Mouse (Mus musculus): Measurements from ENCODE around the gene Sox2. TPM values are rescaled to one million over a fixed set of nuclear protein-coding genes. Genes with fewer than 3 reads are reported as not detected.

Sox2 gene
- total and polyA plus RNA-seq, 2 experiments from 2014 or later, result not detected

GRCm38 (mm10) chr3:34654781-34655180, 4.6 kb downstream of the Sox2 start:
- Histone ChIP-seq H3K4me1 (ENCODE audit: control insufficient read depth, insufficient read depth) (0 out of 2 replicates have a peak, but pooled peaks cover 1% of the 10 kb centered on the region), H3K27me3 (ENCODE audit: control insufficient read depth, insufficient read depth, low read length) (peaks cover 94% of the 10 kb centered on the region), H3K9ac (replicated peaks; ENCODE audit: low read depth, low read length) (no peak overlapping the region), H3K36me3 (replicated peaks; ENCODE audit: control insufficient read depth, insufficient read depth, low read length) (no peaks in the 10 kb centered on the region), H3K27ac (ENCODE audit: low read depth) (no peak overlapping the region), H3K9me3 (replicated peaks; ENCODE audit: control insufficient read depth, low read length) (no peaks in the 10 kb centered on the region), H3K4me3 (ENCODE audit: low read depth, low read length) (no peak overlapping the region), H3K4me2 (ENCODE audit: low read depth, low read length) (no peak overlapping the region)
- ATAC-seq (ENCODE audit: insufficient read depth, low read depth) (no peak), DNase-seq (ENCODE audit: low spot score) (no peak)
- TF ChIP-seq CTCF (IDR thresholded peaks at IDR 0.05; ENCODE audit: low read depth) (no peak), EP300 (IDR thresholded peaks at IDR 0.05; ENCODE audit: low read depth) (no peak)
- WGBS, result 21% methylated on average over 6 of the region's 6 CpGs

GRCm38 (mm10) chr3:34655311-34656075, 5.3 kb downstream of the Sox2 start:
- Histone ChIP-seq H3K36me3 (replicated peaks; ENCODE audit: control insufficient read depth, insufficient read depth, low read length) (no peaks in the 10 kb centered on the region), H3K4me1 (ENCODE audit: control insufficient read depth, insufficient read depth) (no peaks in the 10 kb centered on the region), H3K9ac (replicated peaks; ENCODE audit: low read depth, low read length) (no peak overlapping the region), H3K27me3 (ENCODE audit: control insufficient read depth, insufficient read depth, low read length) (peaks cover 94% of the 10 kb centered on the region), H3K4me3 (ENCODE audit: low read depth, low read length) (no peak overlapping the region), H3K27ac (ENCODE audit: low read depth) (no peak overlapping the region), H3K9me3 (replicated peaks; ENCODE audit: control insufficient read depth, low read length) (no peaks in the 10 kb centered on the region), H3K4me2 (ENCODE audit: low read depth, low read length) (no peak overlapping the region)
- TF ChIP-seq EP300 (IDR thresholded peaks at IDR 0.05; ENCODE audit: low read depth) (no peak), CTCF (IDR thresholded peaks at IDR 0.05; ENCODE audit: low read depth) (no peak)
- no peak for DNase-seq (ENCODE audit: low spot score)
- no peak for ATAC-seq (ENCODE audit: insufficient read depth, low read depth)
- WGBS, result 14% methylated on average over 11 of the region's 11 CpGs

GRCm38 (mm10) chr3:34656153-34656552, 5.9 kb downstream of the Sox2 start:
- no peaks in the 10 kb centered on the region for H3K4me1 ChIP-seq (ENCODE audit: control insufficient read depth, insufficient read depth)
- TF ChIP-seq CTCF (IDR thresholded peaks at IDR 0.05; ENCODE audit: low read depth) (no peak), EP300 (IDR thresholded peaks at IDR 0.05; ENCODE audit: low read depth) (no peak)
- H3K9me3 ChIP-seq (replicated peaks; ENCODE audit: control insufficient read depth, low read length), result no peaks in the 10 kb centered on the region
- WGBS, result 7% methylated on average over 3 of the region's 3 CpGs
- H3K36me3 ChIP-seq (replicated peaks; ENCODE audit: control insufficient read depth, insufficient read depth, low read length), result no peaks in the 10 kb centered on the region
- no peak overlapping the region for H3K4me2 ChIP-seq (ENCODE audit: low read depth, low read length)
- DNase-seq (ENCODE audit: low spot score), result no peak
- no peak overlapping the region for H3K4me3 ChIP-seq (ENCODE audit: low read depth, low read length)
- peaks cover 94% of the 10 kb centered on the region for H3K27me3 ChIP-seq (ENCODE audit: control insufficient read depth, insufficient read depth, low read length)
- H3K27ac ChIP-seq (ENCODE audit: low read depth), result no peak overlapping the region
- H3K9ac ChIP-seq (replicated peaks; ENCODE audit: low read depth, low read length), result no peak overlapping the region
- ATAC-seq (ENCODE audit: insufficient read depth, low read depth), result no peak

- Histone ChIP-seq H3K27ac (ENCODE audit: low read depth) (no peak overlapping the region), H3K4me2 (ENCODE audit: low read depth, low read length) (no peak overlapping the region), H3K27me3 (ENCODE audit: control insufficient read depth, insufficient read depth, low read length) (peaks cover 99% of the 10 kb centered on the region), H3K9me3 (replicated peaks; ENCODE audit: control insufficient read depth, low read length) (no peaks in the 10 kb centered on the region), H3K9ac (replicated peaks; ENCODE audit: low read depth, low read length) (no peak overlapping the region), H3K4me3 (ENCODE audit: low read depth, low read length) (no peak overlapping the region), H3K36me3 (replicated peaks; ENCODE audit: control insufficient read depth, insufficient read depth, low read length) (no peaks in the 10 kb centered on the region), H3K4me1 (ENCODE audit: control insufficient read depth, insufficient read depth) (no peaks in the 10 kb centered on the region)
- WGBS, result 9% methylated on average over 23 of the region's 23 CpGs
- DNase-seq (ENCODE audit: low spot score) (no peak), ATAC-seq (ENCODE audit: insufficient read depth, low read depth) (no peak)
- TF ChIP-seq EP300 (IDR thresholded peaks at IDR 0.05; ENCODE audit: low read depth), result no peak
- no peak for TF ChIP-seq CTCF (IDR thresholded peaks at IDR 0.05; ENCODE audit: low read depth)
Measured at GRCm38 (mm10) chr3:34656813-34657700, 6.9 kb downstream of the Sox2 start.

- no peak for ATAC-seq (ENCODE audit: insufficient read depth, low read depth)
- Histone ChIP-seq H3K36me3 (replicated peaks; ENCODE audit: control insufficient read depth, insufficient read depth, low read length) (no peaks in the 10 kb centered on the region), H3K27ac (ENCODE audit: low read depth) (no peak overlapping the region), H3K27me3 (ENCODE audit: control insufficient read depth, insufficient read depth, low read length) (peaks cover 100% of the 10 kb centered on the region), H3K4me3 (ENCODE audit: low read depth, low read length) (no peak overlapping the region), H3K4me2 (ENCODE audit: low read depth, low read length) (no peak overlapping the region), H3K4me1 (ENCODE audit: control insufficient read depth, insufficient read depth) (no peaks in the 10 kb centered on the region), H3K9ac (replicated peaks; ENCODE audit: low read depth, low read length) (no peak overlapping the region), H3K9me3 (replicated peaks; ENCODE audit: control insufficient read depth, low read length) (no peaks in the 10 kb centered on the region)
- DNase-seq (ENCODE audit: low spot score), result no peak
- WGBS, result 43% methylated on average over 2 of the region's 2 CpGs
- no peak for TF ChIP-seq EP300 (IDR thresholded peaks at IDR 0.05; ENCODE audit: low read depth)
- TF ChIP-seq CTCF (IDR thresholded peaks at IDR 0.05; ENCODE audit: low read depth), result no peak
Measured at GRCm38 (mm10) chr3:34657701-34658090, 7.5 kb downstream of the Sox2 start.
